Mouse (Mus musculus) G1E (cell line): ENCODE measurements around the gene Matn4.

Source experiments
- GATA1 ChIP-seq: IDR thresholded peaks from 2 replicates; pipeline ENCODE4 v1.6.1; 2012; ENCODE audit warnings: borderline replicate concordance, low read length, inconsistent platforms, mixed read lengths
- POLR2AphosphoS5 ChIP-seq: IDR thresholded peaks from 2 replicates; pipeline ENCODE4 v1.6.1; 2012; ENCODE audit warnings: low read depth, low read length, inconsistent platforms; ENCODE audit not compliant: insufficient replicate concordance

DNA sequence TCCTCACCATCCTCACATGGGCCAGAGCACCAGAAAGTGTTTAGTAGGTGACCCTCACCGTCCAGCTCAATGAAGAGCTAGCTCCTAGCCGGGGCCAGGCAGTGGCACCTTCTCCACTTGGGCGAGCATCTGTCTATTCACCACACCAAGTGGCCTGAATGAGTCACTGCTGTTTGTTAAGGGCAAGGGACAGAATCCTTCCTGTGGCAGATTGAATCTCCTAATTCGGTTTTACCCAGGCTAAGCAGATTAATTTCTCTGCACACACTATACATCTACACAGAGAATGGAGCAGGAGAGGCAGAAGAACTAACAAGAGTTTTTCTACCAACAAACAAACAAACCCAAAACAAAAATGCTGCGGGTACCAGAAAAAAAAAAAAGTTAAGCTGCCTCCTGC is 22.0 kb upstream of the Matn4 start:
- TF ChIP-seq GATA1 = no peak
- no peak for TF ChIP-seq POLR2AphosphoS5
